Mouse (Mus musculus): ENCODE results near the gene Apc2. TPM values are rescaled to one million over a fixed set of nuclear protein-coding genes. Genes with fewer than 3 reads are reported as not detected.

The Apc2 gene
- polyA plus RNA-seq, 1 experiment from 2014 or later, result 9.1 TPM

GRCm38 (mm10) chr10:80356001-80356682, 60.4 kb downstream of the Apc2 start, which contains the start of gene Plk5:
TSS of gene Plk5 (plus strand) at chr10:80356459.
- WGBS, result 1% methylated on average over 53 of the region's 53 CpGs
- DNase-seq (ENCODE audit: low spot score) (no peak), ATAC-seq (replicated peaks; ENCODE audit: low FRiP score, low TSS enrichment, low read depth) (no peak)
- H3K4me2 ChIP-seq (ENCODE audit: low read length), result peak within 1 kb of the TSS; percentile 44
- H3K4me1 ChIP-seq (replicated peaks; ENCODE audit: control insufficient read depth, insufficient read depth, low read length), result peaks cover 10% of the 10 kb centered on the region; the same call in 1 of the 2 replicates
- no peak within 1 kb of the TSS for H3K27ac ChIP-seq (ENCODE audit: low read depth)
- no peaks in the 10 kb centered on the region for H3K9me3 ChIP-seq (ENCODE audit: control insufficient read depth, low read length)
- 0 out of 2 replicates have a peak within 1 kb of the TSS, but pooled peaks have one; percentile 10 for H3K9ac ChIP-seq (ENCODE audit: low read length)
- H3K4me3 ChIP-seq (ENCODE audit: low read depth, low read length), result peak within 1 kb of the TSS; percentile 32
- no peaks in the 10 kb centered on the region for H3K36me3 ChIP-seq (ENCODE audit: control insufficient read depth, insufficient read depth, low read length)
- peaks cover 70% of the 10 kb centered on the region for H3K27me3 ChIP-seq (replicated peaks; ENCODE audit: control insufficient read depth, insufficient read depth, low read length)

GRCm38 (mm10) chr10:80356737-80357136, 61.0 kb downstream of the Apc2 start:
- no peaks in the 10 kb centered on the region for H3K9me3 ChIP-seq (ENCODE audit: control insufficient read depth, low read length)
- peaks cover 64% of the 10 kb centered on the region for H3K27me3 ChIP-seq (replicated peaks; ENCODE audit: control insufficient read depth, insufficient read depth, low read length)

GRCm38 (mm10) chr10:80357336-80357735, 61.6 kb downstream of the Apc2 start:
- H3K27me3 ChIP-seq (replicated peaks; ENCODE audit: control insufficient read depth, insufficient read depth, low read length), result peaks cover 58% of the 10 kb centered on the region
- 26% methylated on average over 7 of the region's 7 CpGs for WGBS
- ATAC-seq (replicated peaks; ENCODE audit: low FRiP score, low TSS enrichment, low read depth) (peak; percentile 25; the same call in 1 of the 2 replicates), DNase-seq (ENCODE audit: low spot score) (no peak)
- peak overlapping the region; percentile 40 for H3K4me2 ChIP-seq (ENCODE audit: low read length)
- H3K4me1 ChIP-seq (replicated peaks; ENCODE audit: control insufficient read depth, insufficient read depth, low read length), result peaks cover 10% of the 10 kb centered on the region; the same call in 1 of the 2 replicates
- no peaks in the 10 kb centered on the region for H3K9me3 ChIP-seq (ENCODE audit: control insufficient read depth, low read length)
- no peak overlapping the region for H3K9ac ChIP-seq (ENCODE audit: low read length)
- H3K36me3 ChIP-seq (ENCODE audit: control insufficient read depth, insufficient read depth, low read length), result no peaks in the 10 kb centered on the region
- no peak overlapping the region for H3K27ac ChIP-seq (ENCODE audit: low read depth)
- no peak overlapping the region for H3K4me3 ChIP-seq (ENCODE audit: low read depth, low read length)

More at GRCm38 (mm10) chr10:80356737-80357136, 61.0 kb downstream of the Apc2 start:
- peaks cover 10% of the 10 kb centered on the region; the same call in 1 of the 2 replicates for H3K4me1 ChIP-seq (replicated peaks; ENCODE audit: control insufficient read depth, insufficient read depth, low read length)
- WGBS, result 2% methylated on average over 34 of the region's 34 CpGs
- H3K4me2 ChIP-seq (ENCODE audit: low read length), result peak overlapping the region; percentile 44
- H3K36me3 ChIP-seq (ENCODE audit: control insufficient read depth, insufficient read depth, low read length), result no peaks in the 10 kb centered on the region
- no peak overlapping the region for H3K9ac ChIP-seq (ENCODE audit: low read length)
- no peak overlapping the region for H3K27ac ChIP-seq (ENCODE audit: low read depth)
- DNase-seq (ENCODE audit: low spot score) (no peak), ATAC-seq (replicated peaks; ENCODE audit: low FRiP score, low TSS enrichment, low read depth) (no peak)
- peak overlapping the region; percentile 32 for H3K4me3 ChIP-seq (ENCODE audit: low read depth, low read length)

GRCm38 (mm10) chr10:80357994-80358639, 62.3 kb downstream of the Apc2 start:
- no peak overlapping the region for H3K9ac ChIP-seq (ENCODE audit: low read length)
- H3K27ac ChIP-seq (ENCODE audit: low read depth), result no peak overlapping the region
- peaks cover 52% of the 10 kb centered on the region for H3K27me3 ChIP-seq (replicated peaks; ENCODE audit: control insufficient read depth, insufficient read depth, low read length)
- H3K9me3 ChIP-seq (ENCODE audit: control insufficient read depth, low read length), result no peaks in the 10 kb centered on the region
- peak overlapping the region; percentile 40 for H3K4me2 ChIP-seq (ENCODE audit: low read length)
- 6% methylated on average over 31 of the region's 31 CpGs for WGBS
- DNase-seq (ENCODE audit: low spot score), result no peak
- peak overlapping the region; percentile 25 for H3K4me3 ChIP-seq (ENCODE audit: low read depth, low read length)
- ATAC-seq (replicated peaks; ENCODE audit: low FRiP score, low TSS enrichment, low read depth), result peak; percentile 59
- H3K36me3 ChIP-seq (ENCODE audit: control insufficient read depth, insufficient read depth, low read length), result no peaks in the 10 kb centered on the region
- peaks cover 10% of the 10 kb centered on the region; the same call in 1 of the 2 replicates for H3K4me1 ChIP-seq (replicated peaks; ENCODE audit: control insufficient read depth, insufficient read depth, low read length)

GRCm38 (mm10) chr10:80363734-80364133, 68.0 kb downstream of the Apc2 start:
- Histone ChIP-seq H3K27me3 (replicated peaks; ENCODE audit: control insufficient read depth, insufficient read depth, low read length) (peaks cover 14% of the 10 kb centered on the region), H3K4me1 (replicated peaks; ENCODE audit: control insufficient read depth, insufficient read depth, low read length) (no peaks in the 10 kb centered on the region), H3K9me3 (ENCODE audit: control insufficient read depth, low read length) (no peaks in the 10 kb centered on the region), H3K27ac (ENCODE audit: low read depth) (no peak overlapping the region), H3K4me3 (ENCODE audit: low read depth, low read length) (no peak overlapping the region), H3K4me2 (ENCODE audit: low read length) (no peak overlapping the region), H3K9ac (ENCODE audit: low read length) (no peak overlapping the region), H3K36me3 (ENCODE audit: control insufficient read depth, insufficient read depth, low read length) (no peaks in the 10 kb centered on the region)
- WGBS, result 49% methylated on average over 6 of the region's 6 CpGs
- DNase-seq (ENCODE audit: low spot score) (no peak), ATAC-seq (replicated peaks; ENCODE audit: low FRiP score, low TSS enrichment, low read depth) (no peak)

GRCm38 (mm10) chr10:80365736-80366135, 70.0 kb downstream of the Apc2 start:
- H3K9ac ChIP-seq (ENCODE audit: low read length), result no peak overlapping the region
- no peak for DNase-seq (ENCODE audit: low spot score)
- no peak overlapping the region for H3K27ac ChIP-seq (ENCODE audit: low read depth)
- H3K9me3 ChIP-seq (ENCODE audit: control insufficient read depth, low read length), result no peaks in the 10 kb centered on the region
- no peak overlapping the region for H3K4me2 ChIP-seq (ENCODE audit: low read length)
- no peak overlapping the region for H3K4me3 ChIP-seq (ENCODE audit: low read depth, low read length)
- H3K36me3 ChIP-seq (ENCODE audit: control insufficient read depth, insufficient read depth, low read length), result no peaks in the 10 kb centered on the region
- peaks cover 7% of the 10 kb centered on the region; the same call in 1 of the 2 replicates for H3K27me3 ChIP-seq (replicated peaks; ENCODE audit: control insufficient read depth, insufficient read depth, low read length)
- no peak for ATAC-seq (replicated peaks; ENCODE audit: low FRiP score, low TSS enrichment, low read depth)
- WGBS, result 67% methylated on average over 6 of the region's 6 CpGs
- H3K4me1 ChIP-seq (replicated peaks; ENCODE audit: control insufficient read depth, insufficient read depth, low read length), result no peaks in the 10 kb centered on the region

Small RNA genes within 50 kb of the gene (microRNA-seq; reads per million reads assigned to microRNA genes)
- gene Mir6911, result 1.4 reads per million, percentile 16 among the genes with 10 or more reads in this experiment

Other genes with a start within 250 kb of the Apc2 start
- 607 and 623 TPM in 2 replicates for gene Gpx4, start 248.8 kb upstream of the Apc2 start, polyA plus RNA-seq (2014; fragmentation: Nextera tagmentation; extraction: Ambion mirVana)
- 14.1 TPM in 2 replicates for gene Sbno2, start 190.4 kb upstream of the Apc2 start, polyA plus RNA-seq (2014; fragmentation: Nextera tagmentation; extraction: Ambion mirVana)
- gene Stk11, start 180.2 kb upstream of the Apc2 start, polyA plus RNA-seq (2014; fragmentation: Nextera tagmentation; extraction: Ambion mirVana), result 27.0 and 27.5 TPM in 2 replicates
- gene Atp5d, start 157.3 kb upstream of the Apc2 start, polyA plus RNA-seq (2014; fragmentation: Nextera tagmentation; extraction: Ambion mirVana), result 590 and 627 TPM in 2 replicates
- gene Cbarp, start 155.1 kb upstream of the Apc2 start, polyA plus RNA-seq (2014; fragmentation: Nextera tagmentation; extraction: Ambion mirVana), result 7.1 and 8.5 TPM in 2 replicates
- 25.5 and 28.9 TPM in 2 replicates for gene Midn, start 147.7 kb upstream of the Apc2 start, polyA plus RNA-seq (2014; fragmentation: Nextera tagmentation; extraction: Ambion mirVana)
- gene Cirbp, start 130.0 kb upstream of the Apc2 start, polyA plus RNA-seq (2014; fragmentation: Nextera tagmentation; extraction: Ambion mirVana), result 76.4 and 81.6 TPM in 2 replicates
- 15.8 and 16.7 TPM in 2 replicates for gene 1600002K03Rik, start 123.0 kb upstream of the Apc2 start, polyA plus RNA-seq (2014; fragmentation: Nextera tagmentation; extraction: Ambion mirVana)
- gene Efna2, start 116.5 kb upstream of the Apc2 start, polyA plus RNA-seq (2014; fragmentation: Nextera tagmentation; extraction: Ambion mirVana), result 10.2 and 12.2 TPM in 2 replicates
- 61.3 and 66.5 TPM in 2 replicates for gene Mum1, start 69.5 kb upstream of the Apc2 start, polyA plus RNA-seq (2014; fragmentation: Nextera tagmentation; extraction: Ambion mirVana)
- gene Ndufs7, start 46.9 kb upstream of the Apc2 start, polyA plus RNA-seq (2014; fragmentation: Nextera tagmentation; extraction: Ambion mirVana), result 453 and 498 TPM in 2 replicates
- gene Gamt, start 35.0 kb upstream of the Apc2 start, polyA plus RNA-seq (2014; fragmentation: Nextera tagmentation; extraction: Ambion mirVana), result 34.1 and 61.2 TPM in 2 replicates
- gene Dazap1, start 34.5 kb upstream of the Apc2 start, polyA plus RNA-seq (2014; fragmentation: Nextera tagmentation; extraction: Ambion mirVana), result 42.3 and 45.7 TPM in 2 replicates
- 1,236 and 1,315 TPM in 2 replicates for gene Rps15, start 3.5 kb upstream of the Apc2 start, polyA plus RNA-seq (2014; fragmentation: Nextera tagmentation; extraction: Ambion mirVana)
- gene 2310011J03Rik, start 24.6 kb downstream of the Apc2 start, polyA plus RNA-seq (2014; fragmentation: Nextera tagmentation; extraction: Ambion mirVana), result 43.4 and 45.2 TPM in 2 replicates
- 6.8 and 7.3 TPM in 2 replicates for gene Pcsk4, start 33.5 kb downstream of the Apc2 start, polyA plus RNA-seq (2014; fragmentation: Nextera tagmentation; extraction: Ambion mirVana)
- gene Reep6, start 34.0 kb downstream of the Apc2 start, polyA plus RNA-seq (2014; fragmentation: Nextera tagmentation; extraction: Ambion mirVana), result 42.4 and 58.1 TPM in 2 replicates
- gene Adamtsl5, start 52.4 kb downstream of the Apc2 start, polyA plus RNA-seq (2014; fragmentation: Nextera tagmentation; extraction: Ambion mirVana), result 8.1 and 8.7 TPM in 2 replicates
- 0.22 and 0.32 TPM in 2 replicates for gene Plk5, start 60.5 kb downstream of the Apc2 start, polyA plus RNA-seq (2014; fragmentation: Nextera tagmentation; extraction: Ambion mirVana)
- gene Mex3d, start 91.7 kb downstream of the Apc2 start, polyA plus RNA-seq (2014; fragmentation: Nextera tagmentation; extraction: Ambion mirVana), result 5.3 and 6.7 TPM in 2 replicates
- 203 and 206 TPM in 2 replicates for gene Mbd3, start 103.6 kb downstream of the Apc2 start, polyA plus RNA-seq (2014; fragmentation: Nextera tagmentation; extraction: Ambion mirVana)
- 941 and 1,108 TPM in 2 replicates for gene Uqcr11, start 110.9 kb downstream of the Apc2 start, polyA plus RNA-seq (2014; fragmentation: Nextera tagmentation; extraction: Ambion mirVana)
- gene Tcf3, start 137.7 kb downstream of the Apc2 start, polyA plus RNA-seq (2014; fragmentation: Nextera tagmentation; extraction: Ambion mirVana), result 106 and 114 TPM in 2 replicates
- 0.04 and 0.09 TPM in 2 replicates for gene Onecut3, start 198.9 kb downstream of the Apc2 start, polyA plus RNA-seq (2014; fragmentation: Nextera tagmentation; extraction: Ambion mirVana)
- gene Atp8b3, start 243.1 kb downstream of the Apc2 start, polyA plus RNA-seq (2014; fragmentation: Nextera tagmentation; extraction: Ambion mirVana), result 0.18 and 0.32 TPM in 2 replicates